Mouse (Mus musculus): Measurements from ENCODE around the gene Psmd7. TPM values are rescaled to one million over a fixed set of nuclear protein-coding genes. Genes with fewer than 3 reads are reported as not detected.

The Psmd7 gene
- polyA plus RNA-seq, 1 experiment from 2014 or later = 344 TPM

- Histone ChIP-seq H3K27me3 (ENCODE audit: poor library complexity, severe bottlenecking) (no peaks in the 10 kb centered on the region), H3K27ac (peak overlapping the region; percentile 77; the same call in 1 of the 2 replicates), H3K4me1 (peaks cover 16% of the 10 kb centered on the region), H3K4me3 (no peak overlapping the region), H3K9me3 (no peaks in the 10 kb centered on the region), H3K36me3 (replicated peaks) (peaks cover 60% of the 10 kb centered on the region)
- WGBS = 88% methylated on average over 8 of the region's 8 CpGs
- no peak for DNase-seq (ENCODE audit: extremely low spot score, low spot score)
Observed at GRCm38 (mm10) chr8:107544211-107544610, 44.1 kb downstream of the Psmd7 start.

GRCm38 (mm10) chr8:107543714-107544113 is 44.5 kb downstream of the Psmd7 start:
- no peak for DNase-seq (ENCODE audit: extremely low spot score, low spot score)
- Histone ChIP-seq H3K9me3 (no peaks in the 10 kb centered on the region), H3K27me3 (ENCODE audit: poor library complexity, severe bottlenecking) (no peaks in the 10 kb centered on the region), H3K36me3 (replicated peaks) (peaks cover 57% of the 10 kb centered on the region), H3K4me1 (peaks cover 16% of the 10 kb centered on the region), H3K4me3 (no peak overlapping the region), H3K27ac (peak overlapping the region; percentile 77; the same call in 1 of the 2 replicates)
- WGBS = 92% methylated on average over 11 of the region's 11 CpGs

- Histone ChIP-seq H3K4me1 (peaks cover 16% of the 10 kb centered on the region), H3K9me3 (no peaks in the 10 kb centered on the region), H3K27me3 (ENCODE audit: poor library complexity, severe bottlenecking) (no peaks in the 10 kb centered on the region), H3K4me3 (no peak overlapping the region), H3K27ac (no peak overlapping the region), H3K36me3 (replicated peaks) (peaks cover 58% of the 10 kb centered on the region)
- 94% methylated on average over 3 of the region's 3 CpGs for WGBS
- no peak for DNase-seq (ENCODE audit: extremely low spot score, low spot score)
Observed at GRCm38 (mm10) chr8:107542151-107542550, 46.1 kb downstream of the Psmd7 start.

GRCm38 (mm10) chr8:107541369-107541768 is 46.9 kb downstream of the Psmd7 start:
- Histone ChIP-seq H3K36me3 (replicated peaks) (peaks cover 53% of the 10 kb centered on the region), H3K9me3 (no peaks in the 10 kb centered on the region), H3K27me3 (ENCODE audit: poor library complexity, severe bottlenecking) (no peaks in the 10 kb centered on the region), H3K4me1 (peaks cover 16% of the 10 kb centered on the region), H3K27ac (no peak overlapping the region), H3K4me3 (no peak overlapping the region)
- no peak for DNase-seq (ENCODE audit: extremely low spot score, low spot score)
- 91% methylated on average over 4 of the region's 4 CpGs for WGBS

DNA sequence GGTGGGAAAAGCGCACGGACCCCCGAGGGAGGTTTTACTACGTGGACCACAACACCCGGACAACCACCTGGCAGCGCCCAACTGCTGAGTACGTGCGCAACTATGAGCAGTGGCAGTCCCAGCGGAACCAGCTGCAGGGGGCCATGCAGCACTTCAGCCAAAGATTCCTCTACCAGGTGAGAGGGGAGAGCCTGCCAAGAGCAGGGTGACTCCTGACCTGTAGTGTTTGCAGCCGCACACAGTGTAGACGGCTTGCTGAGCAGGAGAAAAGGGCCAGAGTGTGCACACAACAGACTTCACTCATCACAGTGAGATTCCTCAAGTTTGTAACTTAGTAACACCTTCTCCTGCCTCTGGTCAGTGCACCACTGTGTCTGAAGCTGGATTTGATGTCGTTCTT is 47.6 kb downstream of the Psmd7 start:
- Histone ChIP-seq H3K36me3 (replicated peaks) (peaks cover 54% of the 10 kb centered on the region), H3K4me3 (no peak overlapping the region), H3K27ac (no peak overlapping the region), H3K4me1 (peaks cover 16% of the 10 kb centered on the region), H3K9me3 (no peaks in the 10 kb centered on the region), H3K27me3 (ENCODE audit: poor library complexity, severe bottlenecking) (no peaks in the 10 kb centered on the region)
- no peak for DNase-seq (ENCODE audit: extremely low spot score, low spot score)
- 91% methylated on average over 12 of the region's 12 CpGs for WGBS

GRCm38 (mm10) chr8:107537472-107537871 is 50.8 kb downstream of the Psmd7 start:
- Histone ChIP-seq H3K9me3 (no peaks in the 10 kb centered on the region), H3K4me1 (no peaks in the 10 kb centered on the region), H3K4me3 (no peak overlapping the region), H3K27me3 (ENCODE audit: poor library complexity, severe bottlenecking) (no peaks in the 10 kb centered on the region), H3K36me3 (replicated peaks) (peaks cover 73% of the 10 kb centered on the region), H3K27ac (no peak overlapping the region)
- 87% methylated on average over 4 of the region's 4 CpGs for WGBS
- DNase-seq (ENCODE audit: extremely low spot score, low spot score) = no peak

MicroRNAs within 50 kb of the gene (microRNA counts, 519-probe panel; counts per million panel counts)
- microRNA mmu-miR-140 = 4,495 counts per million, percentile 80 among the panel's probes with 10 or more counts

Small RNA genes lying within 50 kb of the gene (microRNA-seq; reads per million reads assigned to microRNA genes)
- gene Mir140 = 3,271 reads per million, percentile 86 among the genes with 10 or more reads in this experiment

Other genes starting within 250 kb of the Psmd7 start
- gene Nqo1, start 185.3 kb downstream of the Psmd7 start, polyA plus RNA-seq (2016; fragmentation: Nextera tagmentation; extraction: Ambion mirVana) = 6.3 and 7.7 TPM in 2 replicates
- 99.5 TPM in 2 replicates for gene Nob1, start 163.4 kb downstream of the Psmd7 start, polyA plus RNA-seq (2016; fragmentation: Nextera tagmentation; extraction: Ambion mirVana)
- gene Wwp2, start 152.1 kb downstream of the Psmd7 start, polyA plus RNA-seq (2016; fragmentation: Nextera tagmentation; extraction: Ambion mirVana) = 56.8 and 57.9 TPM in 2 replicates

All from forebrain, embryonic 10.5 days (tissue).